Mouse (Mus musculus): ENCODE measurements at regions not wholly inside any gene's neighbourhood (a gene's known extent, or its start where the extent isn't known, plus 50 kb on each side); places are given as distances from the start of the nearest gene placed in this dataset.

DNA sequence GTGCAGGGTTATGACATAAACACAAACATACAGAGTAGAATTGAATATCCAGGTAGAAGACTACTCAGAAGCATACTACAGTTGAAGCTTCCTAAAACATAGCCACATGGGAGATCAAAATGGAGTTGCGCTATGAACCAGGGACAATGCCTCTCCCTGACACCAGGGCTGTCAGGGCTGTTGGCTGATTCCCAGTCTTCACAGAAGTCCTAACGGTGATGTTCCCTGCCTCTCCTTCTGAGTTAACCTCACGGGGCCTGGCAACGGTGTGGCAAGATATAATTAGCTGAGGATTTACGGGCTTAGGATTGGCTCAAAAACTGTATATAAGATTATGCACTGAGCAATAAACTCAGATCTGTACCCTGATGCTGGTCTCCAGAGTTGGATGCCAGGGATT lies 66.4 kb upstream of the Tspan8 start:
- no peak overlapping the region for H3K27ac ChIP-seq
- TF ChIP-seq CTCF (IDR thresholded peaks at IDR 0.05): no peak
- intact Hi-C loops (cut with DNase I): no loop called here

DNA sequence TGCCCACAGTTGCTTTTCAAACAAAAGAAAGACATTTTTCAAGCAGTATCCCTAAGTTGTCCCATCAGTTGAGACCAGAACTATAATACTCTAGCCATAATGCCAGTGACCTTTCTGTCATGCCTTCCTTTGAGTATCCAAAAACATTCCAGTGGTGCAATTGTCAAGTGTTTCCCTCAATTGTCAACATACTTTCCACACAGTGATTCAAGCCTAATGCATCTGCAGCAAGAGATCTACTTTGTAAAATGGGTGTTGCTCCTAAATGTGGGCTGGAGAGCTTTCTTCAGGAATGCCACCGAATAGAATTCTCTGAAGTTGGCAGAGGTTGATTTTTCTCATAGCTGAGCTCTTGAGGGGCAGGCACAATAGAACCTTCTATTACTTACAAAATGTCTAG lies 58.0 kb upstream of the Tspan8 start:
- Histone ChIP-seq H3K4me3 (no peak overlapping the region), H3K27ac (no peak overlapping the region)
- TF ChIP-seq CTCF (IDR thresholded peaks at IDR 0.05): no peak
- no peak for DNase-seq
- intact Hi-C loops (cut with DNase I): no loop called here

More for the DNA sequence above, 66.4 kb upstream of the Tspan8 start:
- H3K4me3 ChIP-seq: no peak overlapping the region
- DNase-seq: no peak
